Mouse (Mus musculus): ENCODE results near the gene Iba57. TPM values are rescaled to one million over a fixed set of nuclear protein-coding genes. Genes with fewer than 3 reads are reported as not detected.

Iba57 gene
- polyA plus RNA-seq, 1 experiment from 2014 or later = 4.1 TPM

- H3K4me3 ChIP-seq (ENCODE audit: low read depth, low read length) = peak overlapping the region; percentile 64; the same call in 1 of the 2 replicates
- peak overlapping the region; percentile 60; the same call in 1 of the 2 replicates for H3K4me2 ChIP-seq (replicated peaks; ENCODE audit: low read depth)
- peak overlapping the region; percentile 98; the same call in 1 of the 2 replicates for H3K27ac ChIP-seq (ENCODE audit: low read depth, low read length)
- H3K36me3 ChIP-seq (ENCODE audit: control insufficient read depth, insufficient read depth) = no peaks in the 10 kb centered on the region
- 0 out of 2 replicates have a peak overlapping the region, but pooled peaks have one; percentile 89 for H3K9ac ChIP-seq (ENCODE audit: low read depth, low read length)
- H3K27me3 ChIP-seq (replicated peaks; ENCODE audit: control insufficient read depth, insufficient read depth, low read length) = no peaks in the 10 kb centered on the region
- peaks cover 3% of the 10 kb centered on the region; the same call in 1 of the 2 replicates for H3K4me1 ChIP-seq (replicated peaks; ENCODE audit: control insufficient read depth, insufficient read depth, low read length)
- no peak for ATAC-seq
- no peaks in the 10 kb centered on the region for H3K9me3 ChIP-seq (ENCODE audit: control insufficient read depth)
- 73% methylated on average over 9 of the region's 9 CpGs for WGBS
- no peak for TF ChIP-seq CTCF (IDR thresholded peaks at IDR 0.05; ENCODE audit: low read depth)
These were observed 845 bp upstream of the Iba57 start for GRCm38 (mm10) chr11:59164384-59164783.

GRCm38 (mm10) chr11:59162443-59163254 lies 890 bp downstream of the Iba57 start:
- Histone ChIP-seq H3K27me3 (replicated peaks; ENCODE audit: control insufficient read depth, insufficient read depth, low read length) (no peaks in the 10 kb centered on the region), H3K4me3 (ENCODE audit: low read depth, low read length) (peak overlapping the region; percentile 64), H3K9me3 (ENCODE audit: control insufficient read depth) (no peaks in the 10 kb centered on the region), H3K27ac (ENCODE audit: low read depth, low read length) (peak overlapping the region; percentile 98), H3K9ac (ENCODE audit: low read depth, low read length) (peak overlapping the region; percentile 89), H3K4me1 (replicated peaks; ENCODE audit: control insufficient read depth, insufficient read depth, low read length) (peaks cover 3% of the 10 kb centered on the region; the same call in 1 of the 2 replicates), H3K36me3 (ENCODE audit: control insufficient read depth, insufficient read depth) (peaks cover 13% of the 10 kb centered on the region), H3K4me2 (replicated peaks; ENCODE audit: low read depth) (peak overlapping the region; percentile 60)
- ATAC-seq = no peak; the same call in 1 of the 2 replicates
- TF ChIP-seq CTCF (IDR thresholded peaks at IDR 0.05; ENCODE audit: low read depth) = no peak
- 39% methylated on average over 9 of the region's 9 CpGs for WGBS

DNA sequence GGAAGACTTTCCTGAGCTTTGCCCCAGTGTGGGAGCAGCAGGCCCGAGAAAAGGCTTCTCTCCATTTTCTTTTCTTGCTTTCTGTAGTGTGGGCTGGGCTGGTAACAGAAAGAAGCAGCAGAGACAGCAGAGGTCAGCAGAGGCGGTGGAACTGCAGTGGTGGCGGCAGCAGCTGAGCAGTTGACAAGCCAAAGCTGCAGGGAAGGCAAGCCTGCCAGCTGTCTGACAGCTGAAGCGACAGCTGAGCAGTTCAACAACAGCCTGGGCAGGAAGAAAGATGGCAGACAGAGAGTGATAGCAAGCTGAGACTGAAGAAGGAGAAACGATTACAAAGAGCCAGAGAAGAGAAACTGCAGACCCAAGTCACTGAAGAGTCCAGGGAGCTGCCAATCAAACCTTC lies 2.1 kb downstream of the Iba57 start:
- Histone ChIP-seq H3K9ac (ENCODE audit: low read depth, low read length) (no peak overlapping the region), H3K36me3 (ENCODE audit: control insufficient read depth, insufficient read depth) (peaks cover 18% of the 10 kb centered on the region), H3K4me1 (replicated peaks; ENCODE audit: control insufficient read depth, insufficient read depth, low read length) (peaks cover 3% of the 10 kb centered on the region; the same call in 1 of the 2 replicates), H3K4me2 (replicated peaks; ENCODE audit: low read depth) (no peak overlapping the region), H3K9me3 (ENCODE audit: control insufficient read depth) (no peaks in the 10 kb centered on the region), H3K27me3 (replicated peaks; ENCODE audit: control insufficient read depth, insufficient read depth, low read length) (no peaks in the 10 kb centered on the region), H3K27ac (ENCODE audit: low read depth, low read length) (no peak overlapping the region), H3K4me3 (ENCODE audit: low read depth, low read length) (no peak overlapping the region)
- 76% methylated on average over 5 of the region's 5 CpGs for WGBS
- no peak for ATAC-seq
- peak; percentile 41 for TF ChIP-seq CTCF (IDR thresholded peaks at IDR 0.05; ENCODE audit: low read depth)

DNA sequence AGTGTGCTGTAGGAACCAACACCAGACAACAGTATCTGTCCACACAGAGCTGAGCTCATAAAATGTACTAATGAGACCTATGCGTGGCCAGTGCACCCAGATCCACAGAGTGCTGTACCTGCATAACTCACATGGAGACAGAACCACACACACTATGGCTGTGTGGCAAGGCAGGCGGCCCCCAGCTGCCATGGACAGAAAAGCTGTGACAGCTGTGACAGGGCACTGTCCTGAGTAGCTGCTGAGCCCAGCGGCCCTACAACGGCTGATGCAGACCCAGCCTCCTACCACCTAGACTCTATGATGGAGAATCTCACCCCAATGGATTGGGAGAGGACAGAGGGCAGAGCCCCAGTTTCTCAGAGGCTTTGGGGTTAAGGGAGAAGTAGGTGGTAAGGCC lies 4.0 kb downstream of the Iba57 start:
- H3K9ac ChIP-seq (ENCODE audit: low read depth, low read length) = no peak overlapping the region
- peaks cover 3% of the 10 kb centered on the region; the same call in 1 of the 2 replicates for H3K4me1 ChIP-seq (replicated peaks; ENCODE audit: control insufficient read depth, insufficient read depth, low read length)
- no peak overlapping the region for H3K4me3 ChIP-seq (ENCODE audit: low read depth, low read length)
- no peak overlapping the region for H3K27ac ChIP-seq (ENCODE audit: low read depth, low read length)
- WGBS = 90% methylated on average over 4 of the region's 4 CpGs
- H3K9me3 ChIP-seq (ENCODE audit: control insufficient read depth) = no peaks in the 10 kb centered on the region
- H3K4me2 ChIP-seq (replicated peaks; ENCODE audit: low read depth) = no peak overlapping the region
- H3K36me3 ChIP-seq (ENCODE audit: control insufficient read depth, insufficient read depth) = peaks cover 18% of the 10 kb centered on the region
- no peaks in the 10 kb centered on the region for H3K27me3 ChIP-seq (replicated peaks; ENCODE audit: control insufficient read depth, insufficient read depth, low read length)
- ATAC-seq = no peak
- TF ChIP-seq CTCF (IDR thresholded peaks at IDR 0.05; ENCODE audit: low read depth) = no peak

DNA sequence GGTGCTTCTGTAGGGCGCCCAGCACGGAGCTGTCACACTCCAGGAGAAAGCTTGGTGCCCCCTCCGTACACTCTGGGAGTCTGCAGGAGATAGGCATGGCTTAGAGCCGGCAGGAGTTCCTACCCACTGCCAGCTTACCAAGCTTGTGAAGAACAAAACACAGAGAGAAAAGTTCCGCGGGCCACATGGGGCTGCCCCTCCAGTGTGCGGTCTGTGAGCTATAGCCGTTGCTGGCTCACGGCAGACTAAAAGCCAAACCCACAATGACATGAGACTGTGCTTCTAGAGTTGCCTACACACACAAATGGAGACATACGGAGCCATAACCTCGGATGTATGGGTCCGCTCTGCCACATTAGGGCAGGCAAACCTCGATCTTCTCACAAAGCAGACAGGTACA lies 4.4 kb downstream of the Iba57 start:
- no peak for TF ChIP-seq CTCF (IDR thresholded peaks at IDR 0.05; ENCODE audit: low read depth)
- H3K36me3 ChIP-seq (ENCODE audit: control insufficient read depth, insufficient read depth) = peaks cover 18% of the 10 kb centered on the region
- 92% methylated on average over 13 of the region's 13 CpGs for WGBS
- H3K27ac ChIP-seq (ENCODE audit: low read depth, low read length) = no peak overlapping the region
- no peak overlapping the region for H3K4me2 ChIP-seq (replicated peaks; ENCODE audit: low read depth)
- H3K9ac ChIP-seq (ENCODE audit: low read depth, low read length) = no peak overlapping the region
- H3K4me3 ChIP-seq (ENCODE audit: low read depth, low read length) = no peak overlapping the region
- no peak for ATAC-seq
- no peaks in the 10 kb centered on the region for H3K9me3 ChIP-seq (ENCODE audit: control insufficient read depth)
- no peaks in the 10 kb centered on the region for H3K27me3 ChIP-seq (replicated peaks; ENCODE audit: control insufficient read depth, insufficient read depth, low read length)
- H3K4me1 ChIP-seq (replicated peaks; ENCODE audit: control insufficient read depth, insufficient read depth, low read length) = peaks cover 3% of the 10 kb centered on the region; the same call in 1 of the 2 replicates

GRCm38 (mm10) chr11:59155900-59156299 lies 7.6 kb downstream of the Iba57 start:
- Histone ChIP-seq H3K4me1 (replicated peaks; ENCODE audit: control insufficient read depth, insufficient read depth, low read length) (no peaks in the 10 kb centered on the region), H3K4me2 (replicated peaks; ENCODE audit: low read depth) (no peak overlapping the region), H3K9ac (ENCODE audit: low read depth, low read length) (no peak overlapping the region), H3K4me3 (ENCODE audit: low read depth, low read length) (no peak overlapping the region), H3K9me3 (ENCODE audit: control insufficient read depth) (no peaks in the 10 kb centered on the region), H3K27ac (ENCODE audit: low read depth, low read length) (no peak overlapping the region), H3K27me3 (replicated peaks; ENCODE audit: control insufficient read depth, insufficient read depth, low read length) (no peaks in the 10 kb centered on the region), H3K36me3 (ENCODE audit: control insufficient read depth, insufficient read depth) (peaks cover 18% of the 10 kb centered on the region)
- 85% methylated on average over 5 of the region's 5 CpGs for WGBS
- TF ChIP-seq CTCF (IDR thresholded peaks at IDR 0.05; ENCODE audit: low read depth) = no peak
- no peak for ATAC-seq

Data from intestine, postnatal 0 days (tissue).